Mouse (Mus musculus): ENCODE results near the gene Zfp94.

GRCm38 (mm10) chr7:24298635-24298972 lies 17.9 kb downstream of the Zfp94 start:
- TF ChIP-seq POLR2A (IDR thresholded peaks at IDR 0.05; ENCODE audit: extremely low read depth, insufficient read depth, low read length) (no peak), CTCF (IDR thresholded peaks at IDR 0.05; ENCODE audit: low read depth, low read length) (no peak)

Data from liver, adult 2 months (tissue).